Mouse (Mus musculus): ENCODE results near the gene Arhgef12.
A peak's percentile ranks its signal among the peaks of the same experiment; 100 is the strongest.

Gene Arhgef12

GRCm38 (mm10) chr9:43108081-43108480 is 1.0 kb upstream of the Arhgef12 start:
- DNase-seq: no peak

GRCm38 (mm10) chr9:43107555-43107954 is 516 bp upstream of the Arhgef12 start:
- no peak for DNase-seq

DNA sequence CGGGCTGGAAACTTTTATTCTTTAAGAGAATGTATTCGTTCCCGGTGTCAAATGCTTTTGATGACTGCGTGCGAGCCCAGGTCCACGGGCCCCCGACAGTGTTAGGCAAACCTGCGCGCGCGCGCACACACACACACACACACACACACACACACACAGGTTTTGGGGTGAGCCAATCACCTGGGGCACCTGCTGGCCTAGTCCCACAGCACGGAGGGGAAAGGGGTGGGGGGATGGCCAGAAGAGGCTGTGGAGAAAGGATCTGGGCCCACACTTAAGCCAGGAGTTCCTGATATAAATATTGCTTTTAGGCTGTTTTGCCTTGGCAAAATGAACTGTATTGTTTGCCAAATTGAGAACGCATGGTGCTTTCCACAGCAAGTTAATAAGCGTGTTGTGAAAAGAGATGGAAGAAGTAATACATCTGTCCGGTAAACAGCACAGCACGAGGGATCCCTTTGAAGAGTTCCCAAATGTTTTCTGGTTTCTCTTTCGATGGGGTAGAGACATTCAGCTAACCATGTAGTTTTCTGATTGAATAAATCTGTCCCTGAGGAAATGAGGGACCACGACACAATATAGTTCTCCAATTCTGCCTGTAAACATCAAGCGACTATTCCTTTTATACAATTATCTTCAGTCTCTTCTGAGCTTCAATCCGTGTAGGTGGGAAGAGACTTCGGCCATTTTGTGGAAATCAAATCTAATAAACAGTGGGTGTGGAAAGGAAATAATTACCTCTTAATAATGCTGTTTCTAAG is 433 bp downstream of the Arhgef12 start:
- peak; percentile 74 to 76 for DNase-seq

DNA sequence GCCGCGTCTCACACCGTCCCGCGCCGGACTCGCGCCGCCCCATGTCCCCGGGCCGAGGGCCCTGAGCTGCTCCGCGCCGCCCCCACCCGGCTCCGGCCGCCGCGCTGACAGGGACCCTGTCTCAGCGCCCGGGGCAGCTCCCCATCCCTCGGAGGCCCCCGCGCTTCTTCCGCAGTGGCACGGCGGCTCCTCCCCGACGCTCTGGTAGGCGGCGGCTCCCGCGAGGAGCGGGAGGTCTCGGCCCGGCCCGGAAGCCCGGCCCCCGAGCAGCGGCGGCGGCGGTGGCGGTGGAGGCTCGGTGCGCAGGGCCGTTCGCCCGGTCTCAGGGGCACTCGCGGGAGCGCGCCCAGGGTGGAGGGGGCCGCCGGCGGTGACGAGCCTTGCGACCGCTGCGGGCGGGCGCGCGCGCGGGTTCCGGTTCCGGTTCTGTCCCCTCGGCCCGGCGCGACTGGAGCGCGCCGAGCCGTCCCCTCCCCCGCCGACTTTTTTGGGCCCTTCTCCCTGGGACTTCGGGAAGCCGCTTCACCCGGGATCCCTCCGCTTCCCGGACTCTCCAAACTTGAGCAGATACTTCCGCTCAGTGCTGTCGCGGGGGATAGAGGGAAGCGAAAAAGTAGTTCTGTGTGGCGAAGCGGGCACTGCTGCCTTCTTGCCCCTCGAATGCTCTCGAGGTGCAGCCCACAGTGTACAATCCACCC is 1.2 kb downstream of the Arhgef12 start:
- DNase-seq: peak; percentile 94 to 97

GRCm38 (mm10) chr9:43104873-43105663 is 2.0 kb downstream of the Arhgef12 start:
- DNase-seq: peak; percentile 66 to 77

- no peak for DNase-seq
Observed at GRCm38 (mm10) chr9:43104526-43104872, 2.5 kb downstream of the Arhgef12 start.

DNA sequence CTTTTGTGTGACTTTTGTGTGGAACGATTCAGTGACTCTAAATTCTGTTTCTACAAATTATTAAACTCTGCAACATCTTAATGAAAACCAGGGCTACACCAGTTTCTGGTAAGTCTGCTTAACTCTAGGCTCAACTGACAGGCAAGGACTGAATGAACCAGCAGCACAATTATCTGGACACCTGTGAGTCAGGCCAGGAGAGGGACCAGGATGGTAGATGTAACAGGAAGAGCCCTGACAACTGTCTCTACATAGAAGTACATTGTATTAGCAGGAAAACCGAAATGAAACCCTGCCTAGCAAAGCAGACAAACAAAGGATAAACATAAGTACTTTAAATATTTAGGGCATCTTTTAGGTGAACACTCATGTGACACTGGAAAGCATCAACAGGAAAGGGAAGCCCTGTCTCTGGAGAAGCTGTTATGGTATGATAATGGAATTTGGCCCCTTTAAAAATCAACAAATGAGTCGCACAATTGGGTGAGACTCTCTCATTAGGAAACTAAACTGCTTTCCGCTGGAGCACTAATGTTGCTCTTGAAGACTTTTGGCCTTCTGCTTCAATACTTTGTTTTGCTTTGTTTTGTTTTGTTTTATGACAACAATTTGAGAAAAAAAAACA is 3.3 kb downstream of the Arhgef12 start:
- no peak for DNase-seq

GRCm38 (mm10) chr9:43102931-43103330 is 4.1 kb downstream of the Arhgef12 start:
- DNase-seq: no peak

DNA sequence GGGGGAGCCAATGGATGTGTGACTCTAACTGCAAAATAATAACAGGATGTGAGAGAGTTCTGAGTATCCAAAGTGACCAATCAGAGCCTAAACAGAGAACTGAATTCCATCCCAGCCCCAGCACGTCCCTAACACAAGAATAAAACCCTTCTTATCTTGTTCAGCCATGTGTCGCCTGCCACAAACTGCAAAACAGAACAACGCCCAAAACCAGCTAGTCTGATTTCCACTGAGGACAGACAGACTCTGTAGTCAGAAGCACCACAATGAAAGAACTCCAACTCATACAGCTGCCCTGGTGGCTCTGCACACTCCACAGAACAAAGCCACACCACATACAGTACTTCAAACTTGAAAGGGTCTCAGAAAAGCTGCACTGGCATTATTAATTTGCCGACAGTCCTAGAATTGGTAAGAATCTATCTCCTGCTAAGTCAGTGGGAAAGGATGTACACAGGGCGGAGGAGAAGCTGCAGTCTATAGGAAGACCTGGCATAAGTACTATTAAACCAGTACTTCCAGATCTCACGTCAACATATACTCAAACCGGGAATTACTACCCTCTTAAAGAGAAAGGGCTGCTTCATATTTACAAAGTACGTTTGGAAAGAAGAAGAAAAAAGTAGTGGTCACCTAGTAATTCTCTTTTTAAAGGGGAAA is 5.0 kb downstream of the Arhgef12 start:
- no peak for DNase-seq

- no peak for DNase-seq
Observed at GRCm38 (mm10) chr9:43098922-43099321, 8.1 kb downstream of the Arhgef12 start.

- no peak for DNase-seq
Observed at GRCm38 (mm10) chr9:43097801-43098557, 9.1 kb downstream of the Arhgef12 start.

DNA sequence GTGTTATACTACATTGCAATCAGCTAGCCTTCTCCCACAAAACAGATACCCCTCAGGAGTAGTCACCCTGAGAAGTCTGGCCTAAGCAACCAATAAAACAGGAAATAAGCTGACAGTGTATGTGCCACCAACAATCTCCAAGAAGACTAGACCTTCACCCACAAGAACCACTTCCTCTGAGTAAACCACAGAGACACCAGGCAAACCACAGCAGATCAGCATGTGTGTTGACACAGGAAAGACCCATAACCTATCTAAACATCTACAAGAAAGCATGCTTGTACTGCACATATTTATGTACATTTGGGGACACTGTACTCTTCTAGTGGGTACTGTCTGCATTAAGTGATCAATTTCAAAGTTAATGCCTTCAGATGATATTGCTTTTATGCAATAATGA is 10.7 kb downstream of the Arhgef12 start:
- no peak for DNase-seq

DNA sequence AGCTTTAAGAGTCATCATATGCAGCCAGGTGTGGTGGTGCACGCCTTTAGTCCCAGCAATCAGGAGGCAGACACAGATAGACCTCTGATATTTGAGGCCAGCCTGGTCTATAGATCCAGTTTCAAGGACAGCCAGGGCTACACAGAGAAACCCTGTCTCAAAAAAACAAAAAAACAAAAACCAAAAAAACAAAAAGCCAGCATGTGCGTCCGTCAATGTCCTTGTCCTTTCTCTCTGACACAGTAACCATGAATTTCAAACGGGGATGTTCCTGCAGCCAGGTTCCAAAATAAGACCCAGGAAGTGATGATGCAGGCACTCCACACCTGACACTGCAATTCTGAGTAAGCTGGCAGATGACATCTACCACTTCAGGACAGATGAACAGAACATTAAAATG is 12.2 kb downstream of the Arhgef12 start:
- no peak for DNase-seq

GRCm38 (mm10) chr9:43093803-43094202 is 13.2 kb downstream of the Arhgef12 start:
- DNase-seq: peak; percentile 38 to 43

- no peak for DNase-seq
Observed at GRCm38 (mm10) chr9:43085686-43086285, 21.3 kb downstream of the Arhgef12 start.

DNA sequence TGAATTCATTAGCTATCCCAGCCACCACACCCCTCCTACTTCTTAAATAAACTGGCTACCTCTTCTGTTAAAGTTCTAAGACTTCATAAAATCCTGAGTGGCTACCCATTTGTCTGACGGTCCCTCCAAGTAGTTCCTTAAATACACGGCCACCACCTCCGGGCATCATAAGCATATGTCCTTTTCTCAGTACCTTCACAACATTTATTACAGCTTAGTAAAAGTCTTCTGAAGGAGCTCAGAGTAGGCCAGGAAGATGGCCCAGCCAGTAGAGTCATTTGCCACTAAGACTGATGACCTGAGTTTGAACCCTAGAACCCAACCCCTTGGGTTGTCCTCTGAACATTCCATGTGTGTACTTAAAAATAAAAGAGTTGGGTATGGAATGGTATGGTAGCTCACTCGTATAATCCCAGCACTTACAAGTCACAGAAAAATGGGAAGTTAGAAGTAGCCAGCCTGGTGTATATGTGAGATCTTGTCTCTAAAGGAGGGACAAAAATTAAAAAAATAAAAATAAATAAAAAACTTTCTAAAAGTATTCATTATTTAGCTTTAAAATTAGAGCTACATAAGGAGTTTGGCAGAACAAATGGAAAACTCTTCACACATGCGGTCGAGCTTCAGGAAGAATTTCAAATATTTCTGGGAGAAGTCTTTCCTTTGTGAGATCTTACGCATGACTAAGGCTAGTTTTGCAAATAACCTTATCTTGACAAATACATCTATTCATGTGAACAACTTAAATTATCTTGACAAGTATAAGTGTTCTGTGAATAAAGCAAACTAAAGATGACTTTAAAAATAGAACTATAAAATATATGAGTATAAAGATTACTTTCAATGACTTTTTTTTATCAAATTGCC is 22.3 kb downstream of the Arhgef12 start:
- no peak for DNase-seq

GRCm38 (mm10) chr9:43083441-43084055 is 23.5 kb downstream of the Arhgef12 start:
- no peak for DNase-seq

- no peak for DNase-seq
Observed at GRCm38 (mm10) chr9:43078711-43079110, 28.3 kb downstream of the Arhgef12 start.

DNA sequence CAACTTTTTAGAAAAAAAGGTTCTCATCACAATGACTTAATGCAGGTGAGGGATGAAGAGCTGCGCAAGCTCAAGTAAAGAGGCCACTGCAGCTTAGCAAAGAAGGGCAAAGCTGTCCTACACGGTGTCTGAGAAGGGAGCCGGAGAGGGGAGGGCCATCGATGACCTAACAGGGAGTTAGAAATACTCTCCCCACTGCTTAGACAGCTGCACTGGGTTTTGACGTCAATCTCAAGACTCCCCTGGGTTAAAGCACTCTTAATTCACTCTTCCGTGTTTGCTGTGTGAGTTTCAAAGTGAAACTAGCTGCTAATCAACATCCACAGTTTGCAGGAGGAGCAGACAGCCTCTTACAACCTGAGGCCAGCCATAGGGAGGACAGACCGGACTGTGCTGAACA is 30.9 kb downstream of the Arhgef12 start:
- DNase-seq: no peak

DNA sequence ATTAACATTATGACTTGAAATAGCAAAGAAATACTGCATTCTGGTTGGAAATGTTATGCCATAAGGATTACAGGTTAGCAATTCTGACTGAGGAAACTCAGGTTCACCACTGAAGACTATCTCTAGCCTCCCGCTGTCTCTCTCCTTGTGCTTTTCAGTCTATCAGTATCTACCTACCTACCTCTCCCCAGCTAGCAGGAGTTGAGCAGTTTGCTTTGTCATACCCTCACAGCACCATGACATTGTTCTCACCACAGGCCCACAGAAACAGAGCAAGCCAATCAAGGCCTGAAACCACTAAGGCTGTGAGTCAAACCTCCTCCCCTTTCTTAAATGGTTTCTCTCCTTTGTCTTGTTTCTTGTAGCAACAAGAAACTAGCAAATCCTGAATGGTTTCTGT is 32.4 kb downstream of the Arhgef12 start:
- no peak for DNase-seq

All from cerebellum, postnatal 25 days (tissue).